Mouse (Mus musculus): ENCODE measurements around the gene Bglap. TPM values are rescaled to one million over a fixed set of nuclear protein-coding genes. Genes with fewer than 3 reads are reported as not detected.

Gene Bglap
- polyA plus RNA-seq, 1 experiment from 2014 or later = not detected

DNA sequence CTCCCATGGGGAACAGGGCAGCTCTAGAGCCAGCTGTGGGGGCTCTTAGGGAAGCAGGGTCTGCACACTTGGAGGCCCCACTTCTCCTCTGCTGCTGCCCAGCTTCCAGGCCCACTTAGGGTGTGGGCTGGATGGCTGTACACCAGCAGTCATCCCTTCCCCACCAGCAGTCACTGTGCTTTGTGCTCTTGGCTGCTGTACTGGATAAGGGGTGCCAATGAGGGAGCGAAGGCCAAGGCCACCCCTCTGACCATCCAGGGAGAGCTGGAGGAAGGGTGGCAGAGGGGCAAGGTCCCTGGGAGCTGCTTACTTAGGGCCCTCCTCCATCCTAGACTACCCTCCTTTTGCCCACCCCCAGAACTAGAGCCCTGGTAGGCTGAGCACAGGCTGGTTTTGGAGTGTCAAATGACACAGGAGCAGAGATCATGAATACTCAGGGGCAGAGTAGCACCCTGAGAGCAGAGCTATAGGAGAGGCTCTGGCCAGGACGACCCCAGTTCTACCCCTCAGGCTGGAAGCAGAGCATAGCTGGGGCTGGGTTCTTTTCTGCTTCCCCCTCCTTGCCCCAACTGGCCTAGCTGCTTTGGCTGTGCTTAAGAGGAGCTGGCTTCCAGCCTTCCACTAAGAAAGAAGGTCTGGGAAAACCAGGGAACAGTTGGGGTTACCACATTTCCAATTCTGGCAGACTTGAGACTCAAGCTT lies 22.5 kb downstream of the Bglap start:
- WGBS = 93% methylated on average over 2 of the region's 2 CpGs
- H3K9me3 ChIP-seq = no peaks in the 10 kb centered on the region
- H3K27ac ChIP-seq (replicated peaks) = no peak overlapping the region
- H3K4me1 ChIP-seq = no peaks in the 10 kb centered on the region
- peaks cover 9% of the 10 kb centered on the region; the same call in 1 of the 2 replicates for H3K27me3 ChIP-seq
- no peak overlapping the region for H3K4me3 ChIP-seq
- peaks cover 53% of the 10 kb centered on the region for H3K36me3 ChIP-seq
- no peak for ATAC-seq (replicated peaks)
- H3K9ac ChIP-seq (replicated peaks) = no peak overlapping the region
- H3K4me2 ChIP-seq (replicated peaks) = no peak overlapping the region

- H3K9ac ChIP-seq (replicated peaks) = no peak overlapping the region
- no peak for ATAC-seq (replicated peaks)
- H3K27ac ChIP-seq (replicated peaks) = no peak overlapping the region
- H3K36me3 ChIP-seq = peaks cover 59% of the 10 kb centered on the region
- peaks cover 8% of the 10 kb centered on the region; the same call in 1 of the 2 replicates for H3K27me3 ChIP-seq
- no peaks in the 10 kb centered on the region for H3K9me3 ChIP-seq
- WGBS = 80% methylated on average over 6 of the region's 6 CpGs
- H3K4me1 ChIP-seq = no peaks in the 10 kb centered on the region
- no peak overlapping the region for H3K4me3 ChIP-seq
- no peak overlapping the region for H3K4me2 ChIP-seq (replicated peaks)
Observed at GRCm38 (mm10) chr3:88361096-88361495, 23.2 kb downstream of the Bglap start.

DNA sequence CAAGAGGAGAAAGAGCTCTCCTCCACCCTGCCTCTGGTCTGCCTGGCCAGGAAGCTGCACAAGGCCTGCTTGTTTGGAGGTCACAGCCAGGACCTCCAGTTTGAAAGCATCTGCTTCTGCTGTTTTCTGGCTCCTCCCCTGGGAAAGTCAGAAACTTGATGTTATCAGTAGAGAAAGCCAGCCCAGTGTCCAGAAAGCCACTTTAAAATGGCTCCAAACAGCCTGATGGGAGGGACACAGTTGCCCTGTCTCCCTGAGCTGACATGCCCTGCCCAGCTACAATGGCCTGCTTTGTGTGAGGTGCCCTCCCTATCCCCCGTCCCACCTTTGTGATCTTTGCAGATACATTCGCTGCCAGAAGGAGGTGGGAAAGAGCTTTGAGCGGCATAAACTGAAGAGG lies 24.3 kb downstream of the Bglap start:
- no peak for ATAC-seq (replicated peaks)
- Histone ChIP-seq H3K36me3 (peaks cover 70% of the 10 kb centered on the region), H3K4me3 (no peak overlapping the region), H3K27me3 (0 out of 2 replicates have a peak, but pooled peaks cover 3% of the 10 kb centered on the region), H3K4me2 (replicated peaks) (no peak overlapping the region), H3K9ac (replicated peaks) (no peak overlapping the region), H3K4me1 (no peaks in the 10 kb centered on the region), H3K9me3 (no peaks in the 10 kb centered on the region), H3K27ac (replicated peaks) (no peak overlapping the region)
- WGBS = 66% methylated on average over 3 of the region's 3 CpGs

DNA sequence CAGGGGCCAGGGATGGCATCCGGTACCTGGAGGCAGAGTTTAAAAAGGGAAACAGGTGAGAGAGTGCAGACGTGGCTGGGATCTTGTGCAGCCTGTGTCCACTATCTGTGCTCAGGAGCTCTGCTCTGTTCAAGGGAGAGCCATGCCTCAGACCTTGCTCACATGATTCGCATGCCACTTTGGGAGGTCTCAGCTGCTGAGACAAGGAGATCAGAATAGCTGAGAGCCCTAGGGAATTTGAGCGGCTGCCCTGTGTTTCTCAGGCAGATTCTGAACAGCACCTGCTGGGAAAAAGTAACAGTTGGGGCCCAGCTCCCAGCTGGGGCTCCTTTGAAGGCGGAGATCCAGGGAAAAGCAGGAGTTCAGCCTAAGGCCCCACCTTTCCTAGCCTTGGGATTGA lies 24.7 kb downstream of the Bglap start:
- 76% methylated on average over 5 of the region's 5 CpGs for WGBS

GRCm38 (mm10) chr3:88354396-88355165 lies 29.7 kb downstream of the Bglap start:
- no peak overlapping the region for H3K4me3 ChIP-seq
- H3K4me1 ChIP-seq = no peaks in the 10 kb centered on the region
- peaks cover 95% of the 10 kb centered on the region for H3K36me3 ChIP-seq
- H3K9ac ChIP-seq (replicated peaks) = no peak overlapping the region
- H3K27ac ChIP-seq (replicated peaks) = no peak overlapping the region
- H3K4me2 ChIP-seq (replicated peaks) = no peak overlapping the region
- H3K9me3 ChIP-seq = no peaks in the 10 kb centered on the region
- ATAC-seq (replicated peaks) = no peak
- H3K27me3 ChIP-seq = no peaks in the 10 kb centered on the region
- 95% methylated on average over 8 of the region's 8 CpGs for WGBS

More for the DNA sequence above, 24.7 kb downstream of the Bglap start:
- Histone ChIP-seq H3K4me1 (no peaks in the 10 kb centered on the region), H3K4me3 (no peak overlapping the region), H3K27me3 (no peaks in the 10 kb centered on the region), H3K9ac (replicated peaks) (no peak overlapping the region), H3K4me2 (replicated peaks) (no peak overlapping the region), H3K27ac (replicated peaks) (no peak overlapping the region), H3K36me3 (peaks cover 74% of the 10 kb centered on the region), H3K9me3 (no peaks in the 10 kb centered on the region)
- ATAC-seq (replicated peaks) = no peak

DNA sequence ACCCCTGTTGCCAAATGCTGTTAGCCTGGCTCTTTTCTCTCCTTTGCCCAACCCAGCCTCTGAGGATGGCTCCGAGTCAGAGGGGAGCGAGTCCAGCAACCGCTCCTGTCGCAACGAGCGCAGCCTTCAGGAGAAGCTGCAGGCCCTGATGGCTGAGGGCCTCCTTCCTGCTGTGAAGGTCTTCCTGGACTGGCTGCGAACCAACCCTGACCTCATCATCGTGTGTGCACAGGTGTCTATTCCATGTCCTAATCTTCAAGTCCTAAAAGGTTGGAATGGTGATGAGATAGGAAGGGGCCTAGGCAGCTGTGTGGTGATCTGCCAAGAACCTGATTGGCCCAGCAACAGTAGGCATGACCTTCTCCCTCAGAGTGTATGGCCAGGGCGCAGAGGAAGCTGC lies 31.4 kb downstream of the Bglap start:
- no peak for ATAC-seq (replicated peaks)
- Histone ChIP-seq H3K9ac (replicated peaks) (no peak overlapping the region), H3K27me3 (no peaks in the 10 kb centered on the region), H3K27ac (replicated peaks) (no peak overlapping the region), H3K36me3 (peaks cover 94% of the 10 kb centered on the region), H3K4me3 (no peak overlapping the region), H3K9me3 (no peaks in the 10 kb centered on the region), H3K4me1 (no peaks in the 10 kb centered on the region), H3K4me2 (replicated peaks) (no peak overlapping the region)
- 97% methylated on average over 9 of the region's 9 CpGs for WGBS

GRCm38 (mm10) chr3:88350732-88351131 lies 33.5 kb downstream of the Bglap start:
- H3K4me1 ChIP-seq = no peaks in the 10 kb centered on the region
- H3K27ac ChIP-seq (replicated peaks) = no peak overlapping the region
- no peak for ATAC-seq (replicated peaks)
- no peak overlapping the region for H3K4me3 ChIP-seq
- H3K9ac ChIP-seq (replicated peaks) = no peak overlapping the region
- WGBS = 95% methylated on average over 13 of the region's 13 CpGs
- peaks cover 97% of the 10 kb centered on the region for H3K36me3 ChIP-seq
- H3K4me2 ChIP-seq (replicated peaks) = no peak overlapping the region
- H3K9me3 ChIP-seq = no peaks in the 10 kb centered on the region
- no peaks in the 10 kb centered on the region for H3K27me3 ChIP-seq

GRCm38 (mm10) chr3:88339006-88339405 lies 45.3 kb downstream of the Bglap start:
- Histone ChIP-seq H3K4me2 (replicated peaks) (no peak overlapping the region), H3K36me3 (peaks cover 28% of the 10 kb centered on the region), H3K4me1 (peaks cover 20% of the 10 kb centered on the region), H3K27me3 (no peaks in the 10 kb centered on the region), H3K9me3 (no peaks in the 10 kb centered on the region), H3K27ac (replicated peaks) (no peak overlapping the region), H3K9ac (replicated peaks) (no peak overlapping the region), H3K4me3 (no peak overlapping the region)
- ATAC-seq (replicated peaks) = no peak
- WGBS = 78% methylated on average over 3 of the region's 3 CpGs

DNA sequence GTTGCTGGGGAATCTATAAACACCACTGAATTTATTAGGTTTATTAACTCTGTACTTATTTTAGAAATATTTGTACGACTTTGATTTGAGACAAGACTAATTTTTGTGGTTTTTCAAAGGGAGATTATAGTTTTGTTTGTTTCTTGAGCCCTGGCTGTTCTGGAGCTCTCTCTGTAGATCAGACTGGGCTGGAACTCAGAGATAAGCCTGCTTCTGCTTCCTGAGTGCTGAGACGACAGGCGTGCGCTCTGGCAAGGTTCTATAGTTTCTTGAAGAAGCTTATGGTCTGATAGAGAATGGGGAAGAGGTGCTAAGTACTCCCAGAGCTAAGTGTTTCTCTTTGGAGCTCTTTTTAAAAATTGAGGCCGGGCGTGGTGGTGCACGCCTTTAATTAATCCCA lies 45.9 kb downstream of the Bglap start:
- WGBS = 95% methylated on average over 7 of the region's 7 CpGs
- H3K9me3 ChIP-seq = no peaks in the 10 kb centered on the region

DNA sequence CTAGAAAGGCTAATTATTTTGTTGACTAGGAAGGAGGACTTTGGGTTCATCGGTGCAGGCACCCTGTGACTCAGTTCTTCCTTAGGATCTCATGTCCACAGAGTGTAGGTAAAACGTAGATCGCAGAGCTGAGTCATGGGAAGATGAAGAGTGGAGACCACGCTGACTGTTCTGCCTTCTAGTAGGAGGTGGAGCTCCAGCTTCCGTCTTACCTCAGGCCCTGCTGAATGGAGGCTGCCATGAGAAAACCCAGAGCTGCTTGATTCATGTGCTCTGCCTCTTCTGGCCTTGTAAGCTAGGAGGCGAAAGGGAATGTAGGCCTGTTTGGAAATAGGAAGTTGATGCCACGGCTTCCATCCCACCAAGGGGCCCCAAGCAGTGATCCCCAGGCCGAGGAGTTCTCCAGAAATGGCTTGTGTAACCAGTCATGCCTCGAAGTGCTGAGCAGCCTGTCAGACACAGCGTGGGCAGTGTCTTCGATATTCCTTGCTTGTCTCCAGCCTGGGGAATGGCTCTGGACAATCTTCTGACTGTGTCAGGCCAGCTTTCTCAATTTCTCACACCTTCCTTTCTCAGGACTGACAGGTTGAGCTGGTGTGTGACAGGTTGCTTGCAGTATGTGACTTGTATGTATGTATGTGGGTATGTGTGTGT lies 46.8 kb downstream of the Bglap start:
- H3K4me1 ChIP-seq = peaks cover 20% of the 10 kb centered on the region
- H3K9me3 ChIP-seq = no peaks in the 10 kb centered on the region
- ATAC-seq (replicated peaks) = no peak
- H3K36me3 ChIP-seq = peaks cover 12% of the 10 kb centered on the region
- H3K4me3 ChIP-seq = peak overlapping the region; percentile 71; the same call in 1 of the 2 replicates
- H3K9ac ChIP-seq (replicated peaks) = no peak overlapping the region
- H3K27ac ChIP-seq (replicated peaks) = no peak overlapping the region
- 91% methylated on average over 11 of the region's 11 CpGs for WGBS
- peak overlapping the region; percentile 69; the same call in 1 of the 2 replicates for H3K4me2 ChIP-seq (replicated peaks)
- no peaks in the 10 kb centered on the region for H3K27me3 ChIP-seq

More for the DNA sequence above, 45.9 kb downstream of the Bglap start:
- Histone ChIP-seq H3K27ac (replicated peaks) (no peak overlapping the region), H3K27me3 (no peaks in the 10 kb centered on the region), H3K4me1 (peaks cover 20% of the 10 kb centered on the region), H3K9ac (replicated peaks) (no peak overlapping the region), H3K36me3 (peaks cover 21% of the 10 kb centered on the region), H3K4me3 (no peak overlapping the region), H3K4me2 (replicated peaks) (no peak overlapping the region)
- no peak for ATAC-seq (replicated peaks)

GRCm38 (mm10) chr3:88336058-88337013 lies 47.9 kb downstream of the Bglap start, which contains the start of the genes Tmem79 and Smg5:
TSS of gene Tmem79 (minus strand) at chr3:88336148.
TSS of gene Smg5 (plus strand) at chr3:88336260.
- Histone ChIP-seq H3K36me3 (0 out of 2 replicates have a peak, but pooled peaks cover 4% of the 10 kb centered on the region), H3K9ac (replicated peaks) (peak within 1 kb of the TSS; percentile 91), H3K27me3 (no peaks in the 10 kb centered on the region), H3K4me1 (peaks cover 20% of the 10 kb centered on the region), H3K9me3 (no peaks in the 10 kb centered on the region), H3K4me3 (peak within 1 kb of the TSS; percentile 71), H3K4me2 (replicated peaks) (peak within 1 kb of the TSS; percentile 72), H3K27ac (replicated peaks) (peak within 1 kb of the TSS; percentile 95)
- 2% methylated on average over 60 of the region's 66 CpGs for WGBS
- ATAC-seq (replicated peaks) = peak; percentile 97

Measured in forebrain, embryonic 15.5 days (tissue).